In the genomic region with DNA sequence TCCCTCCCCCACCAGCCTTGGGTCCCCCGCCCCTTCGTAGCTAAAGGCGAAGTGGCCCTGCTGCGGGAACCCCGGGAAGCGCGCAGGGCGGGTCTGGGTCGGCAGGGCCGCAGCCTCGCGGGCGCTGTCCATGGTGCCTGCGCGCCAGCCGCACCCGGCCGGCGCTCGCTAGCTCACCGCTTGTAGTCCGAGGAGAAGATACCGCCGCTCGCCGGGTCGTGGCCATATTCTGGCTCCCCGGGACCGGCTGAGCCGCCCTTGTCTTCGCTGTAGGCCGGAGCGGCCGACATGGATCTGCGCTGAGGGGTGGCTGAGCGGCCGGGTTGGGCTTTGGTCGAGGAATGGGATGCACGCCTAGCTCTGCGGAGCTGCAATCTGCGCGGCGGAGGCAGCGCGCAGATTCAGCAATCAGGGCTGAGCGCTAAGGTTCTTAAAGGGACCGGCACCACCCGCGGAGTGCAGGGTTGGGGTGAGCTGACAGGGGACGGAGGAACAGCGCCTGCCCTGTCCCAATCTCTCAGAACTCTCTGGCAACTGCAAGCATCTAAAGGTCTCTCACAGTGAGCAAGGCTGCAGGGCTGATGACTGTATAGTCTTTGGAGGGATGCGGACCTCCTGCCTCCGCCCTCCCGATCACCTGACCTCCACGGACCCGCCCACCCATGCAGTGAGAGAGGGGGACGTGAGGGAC, we compare ENCODE assay signal across 9 mouse cellular contexts. TPM values are rescaled to one million over a fixed set of nuclear protein-coding genes. Genes with fewer than 3 reads are reported as not detected.
DNase-seq lines count a peak whose midpoint lies in the region; ATAC-seq and TF ChIP-seq lines count a peak whose summit lies in the region.
"Had no signal": no experiment of that assay in that cellular context is flagged by ENCODE, and none has a peak within 500 bp of the region (broad histone marks: within the 10 kb centered on the region; RNA-seq: fewer than 3 reads in every experiment).

Gene Ap3b2, minus strand, starts transcription at position 595 of the 691 bp plus-strand sequence.

- TF ChIP-seq POLR2A in myocyte (IDR thresholded peaks at IDR 0.05; ENCODE audit: insufficient read length, low read depth) = no peak

- H3K9ac ChIP-seq in heart, embryonic 14.5 days (ENCODE audit: low read length) = no peak within 1 kb of the TSS
- no peak within 1 kb of the TSS for H3K9ac ChIP-seq in liver, embryonic 11.5 days (ENCODE audit: low read depth, low read length)
- H3K9ac ChIP-seq in stomach, embryonic 16.5 days (ENCODE audit: low read length) = peak within 1 kb of the TSS; percentile 22; the same call in 1 of the 2 replicates

- H3K27ac ChIP-seq in brown adipose tissue, adult 24 weeks (replicated peaks; ENCODE audit: low read depth, low read length) = no peak within 1 kb of the TSS
- peak within 1 kb of the TSS; percentile 83 for H3K27ac ChIP-seq in forebrain, embryonic 10.5 days
- H3K27ac ChIP-seq in heart, embryonic 14.5 days (replicated peaks in 1 of 2; ENCODE audit: control insufficient read depth in 1 of 2, insufficient read depth in 1 of 2, low read depth in 2 of 2, low read length in 2 of 2) = no peak within 1 kb of the TSS
- H3K27ac ChIP-seq in liver, embryonic 11.5 days (ENCODE audit: low read depth, low read length) = no peak within 1 kb of the TSS
- no peak within 1 kb of the TSS for H3K27ac ChIP-seq in stomach, embryonic 16.5 days (ENCODE audit: low read length)

- no peak within 1 kb of the TSS for H3ac ChIP-seq in myocyte (ENCODE audit: control insufficient read depth, insufficient read length)

- peak within 1 kb of the TSS; percentile 73 for H3K4me2 ChIP-seq in heart, embryonic 14.5 days (ENCODE audit: low read length)
- H3K4me2 ChIP-seq in liver, embryonic 11.5 days = peak within 1 kb of the TSS; percentile 68
- no peak within 1 kb of the TSS for H3K4me2 ChIP-seq in myocyte (ENCODE audit: low read depth)
- H3K4me2 ChIP-seq in stomach, embryonic 16.5 days (ENCODE audit: low read depth, low read length) = peak within 1 kb of the TSS; percentile 86

- H3K79me2 ChIP-seq in myocyte (ENCODE audit: control insufficient read depth, insufficient read depth) = no peaks in the 10 kb centered on the region

- ATAC-seq in heart, embryonic 14.5 days (ENCODE audit: insufficient number of reproducible peaks, insufficient read depth, low FRiP score, low read depth) = peak; percentile 42
- peak; percentile 29; the same call in 1 of the 2 replicates for ATAC-seq in liver, embryonic 11.5 days (replicated peaks; ENCODE audit: low FRiP score)
- ATAC-seq in stomach, embryonic 16.5 days (ENCODE audit: insufficient read depth, low FRiP score) = peak; percentile 81

- H3K4me3 ChIP-seq in brown adipose tissue, adult 24 weeks (ENCODE audit: insufficient read depth, low read depth, low read length) = peak within 1 kb of the TSS; percentile 63
- peak within 1 kb of the TSS; percentile 72 for H3K4me3 ChIP-seq in forebrain, embryonic 10.5 days
- peak within 1 kb of the TSS; percentile 44 to 57 for H3K4me3 ChIP-seq in heart, embryonic 14.5 days (ENCODE audit: control insufficient read depth in 1 of 2, insufficient read depth in 1 of 2, low read depth in 1 of 2, low read length in 2 of 2)
- H3K4me3 ChIP-seq in liver, embryonic 11.5 days (ENCODE audit: low read depth, low read length) = peak within 1 kb of the TSS; percentile 55
- H3K4me3 ChIP-seq in myocyte = no peak within 1 kb of the TSS
- peak within 1 kb of the TSS; percentile 55 for H3K4me3 ChIP-seq in stomach, embryonic 16.5 days (replicated peaks; ENCODE audit: low read length)

- WGBS in forebrain, embryonic 10.5 days = 0% methylated on average over 57 of the region's 57 CpGs
- under 1% methylated on average over 57 of the region's 57 CpGs for WGBS in heart, embryonic 14.5 days
- under 1% methylated on average over 57 of the region's 57 CpGs for WGBS in liver, embryonic 11.5 days
- under 1% methylated on average over 57 of the region's 57 CpGs for WGBS in stomach, embryonic 16.5 days

- peak; percentile 58 to 60 for DNase-seq in B cell, adult 2 months
- DNase-seq in forebrain, embryonic 10.5 days (ENCODE audit: extremely low spot score, low spot score) = peak; percentile 74
- peak; percentile 75 for DNase-seq in kidney, postnatal 14 days
- DNase-seq in liver, embryonic 11.5 days (ENCODE audit: low spot score) = peak; percentile 79

- H3K4me1 ChIP-seq in brown adipose tissue, adult 24 weeks (ENCODE audit: control insufficient read depth, insufficient read depth, insufficient read length, low read length) = 0 out of 2 replicates have a peak, but pooled peaks cover 2% of the 10 kb centered on the region
- H3K4me1 ChIP-seq in forebrain, embryonic 10.5 days = peaks cover 58% of the 10 kb centered on the region
- H3K4me1 ChIP-seq in heart, embryonic 14.5 days (ENCODE audit: control insufficient read depth in 2 of 2, insufficient read depth in 2 of 2, low read length in 2 of 2) = peaks cover 3 to 5% of the 10 kb centered on the region in 2 experiments; a peak in 2 of 4 replicates
- no peaks in the 10 kb centered on the region for H3K4me1 ChIP-seq in liver, embryonic 11.5 days (replicated peaks; ENCODE audit: control insufficient read depth, insufficient read depth, low read length)
- H3K4me1 ChIP-seq in stomach, embryonic 16.5 days (ENCODE audit: control insufficient read depth, insufficient read depth, low read length) = peaks cover 4% of the 10 kb centered on the region; the same call in 1 of the 2 replicates

- peaks cover 61% of the 10 kb centered on the region for H3K27me3 ChIP-seq in forebrain, embryonic 10.5 days (ENCODE audit: poor library complexity, severe bottlenecking)
- peaks cover 48% of the 10 kb centered on the region for H3K27me3 ChIP-seq in heart, embryonic 14.5 days (ENCODE audit: control insufficient read depth, insufficient read depth, low read length)
- H3K27me3 ChIP-seq in liver, embryonic 11.5 days (replicated peaks; ENCODE audit: control insufficient read depth, insufficient read depth, low read length) = peaks cover 34% of the 10 kb centered on the region
- H3K27me3 ChIP-seq in myocyte (ENCODE audit: control insufficient read depth, insufficient read depth, insufficient read length) = peaks cover 44% of the 10 kb centered on the region
- H3K27me3 ChIP-seq in stomach, embryonic 16.5 days (ENCODE audit: control insufficient read depth, insufficient read depth, low read length) = peaks cover 10% of the 10 kb centered on the region; the same call in 1 of the 2 replicates

- H3K36me3 ChIP-seq in forebrain, embryonic 10.5 days (replicated peaks) = no peaks in the 10 kb centered on the region
- no peaks in the 10 kb centered on the region for H3K36me3 ChIP-seq in heart, embryonic 14.5 days (ENCODE audit: control insufficient read depth, insufficient read depth, low read length)
- no peaks in the 10 kb centered on the region for H3K36me3 ChIP-seq in liver, embryonic 11.5 days (ENCODE audit: control insufficient read depth, insufficient read depth, low read length)
- H3K36me3 ChIP-seq in myocyte (ENCODE audit: control insufficient read depth, insufficient read depth) = no peaks in the 10 kb centered on the region
- no peaks in the 10 kb centered on the region for H3K36me3 ChIP-seq in stomach, embryonic 16.5 days (ENCODE audit: control insufficient read depth, insufficient read depth, low read length)

- no peaks in the 10 kb centered on the region for H3K9me3 ChIP-seq in forebrain, embryonic 10.5 days
- no peaks in the 10 kb centered on the region for H3K9me3 ChIP-seq in heart, embryonic 14.5 days (ENCODE audit: control insufficient read depth, low read length)
- H3K9me3 ChIP-seq in liver, embryonic 11.5 days (ENCODE audit: control insufficient read depth, low read length) = no peaks in the 10 kb centered on the region
- H3K9me3 ChIP-seq in stomach, embryonic 16.5 days (replicated peaks; ENCODE audit: control insufficient read depth, low read length) = no peaks in the 10 kb centered on the region

TF ChIP-seq in myocyte, 11 proteins besides CTCF, POLR2A, EP300 and RAD21:
- TF ChIP-seq REST (IDR thresholded peaks at IDR 0.05; ENCODE audit: insufficient read depth, insufficient read length) (peak; percentile 86), TCF12 (IDR thresholded peaks at IDR 0.05; ENCODE audit: insufficient read depth, poor library complexity, severe bottlenecking) (no peak)

RNA-seq across cellular contexts. Expression of gene Ap3b2, which starts in this region (rescaled TPM):
- not detected in 2 replicates for polyA plus RNA-seq in brown adipose tissue, adult 24 weeks (2012; ENCODE audit: insufficient read depth, insufficient read length, missing spikeins)
- polyA plus RNA-seq in forebrain, embryonic 10.5 days (2016; fragmentation: Nextera tagmentation; extraction: Ambion mirVana) = 8.4 and 11.6 TPM in 2 replicates
- polyA plus RNA-seq in heart, embryonic 14.5 days (2014; fragmentation: Nextera tagmentation; extraction: Ambion mirVana) = 1.5 and 3.5 TPM in 2 replicates
- 0.40 and 1.1 TPM in 2 replicates for polyA plus RNA-seq in liver, embryonic 11.5 days (2014; fragmentation: Nextera tagmentation; extraction: Ambion mirVana)
- not detected for polyA plus RNA-seq in myocyte (2012; fragmentation: generic; extraction: Trizol)
- 4.9 and 5.4 TPM in 2 replicates for polyA plus RNA-seq in stomach, embryonic 16.5 days (2015; fragmentation: Nextera tagmentation; extraction: Ambion mirVana)
- polyA plus RNA-seq: C2C12 had no signal

Comparison
In these comparisons a context has a peak if more than half of its experiments do, and no peak if none do; other contexts are left out.
1. ATAC-seq: peak in every context shown above with its lines; median percentile 81 in stomach, embryonic 16.5 days; 42 in heart, embryonic 14.5 days; 29 in liver, embryonic 11.5 days.